ENCODE assay signal across 8 mouse cellular contexts in genomic region chr10:8715679-8716284, GRCm38 (mm10).
DNase-seq lines count a peak whose midpoint lies in the region; ATAC-seq lines count a peak whose summit lies in the region.

No protein-coding gene starts in this region.

- H3K4me2 ChIP-seq in embryonic facial prominence, embryonic 14.5 days (ENCODE audit: low read depth, low read length): no peak overlapping the region
- peak overlapping the region; percentile 43 for H3K4me2 ChIP-seq in heart, embryonic 11.5 days
- H3K4me2 ChIP-seq in kidney, embryonic 14.5 days (replicated peaks; ENCODE audit: low read depth, low read length): no peak overlapping the region
- peak overlapping the region; percentile 23; the same call in 1 of the 2 replicates for H3K4me2 ChIP-seq in limb, embryonic 13.5 days (replicated peaks)

- H3K27me3 ChIP-seq in embryonic facial prominence, embryonic 14.5 days (replicated peaks; ENCODE audit: control insufficient read depth, insufficient read depth, low read length): no peaks in the 10 kb centered on the region
- no peaks in the 10 kb centered on the region for H3K27me3 ChIP-seq in heart, embryonic 11.5 days (ENCODE audit: control insufficient read depth, insufficient read depth, low read length)
- no peaks in the 10 kb centered on the region for H3K27me3 ChIP-seq in kidney, embryonic 14.5 days (ENCODE audit: control insufficient read depth, insufficient read depth, low read length)
- H3K27me3 ChIP-seq in limb, embryonic 13.5 days: no peaks in the 10 kb centered on the region

- no peak overlapping the region for H3K9ac ChIP-seq in embryonic facial prominence, embryonic 14.5 days (ENCODE audit: low read depth, low read length)
- no peak overlapping the region for H3K9ac ChIP-seq in heart, embryonic 11.5 days (ENCODE audit: low read depth, low read length)
- H3K9ac ChIP-seq in kidney, embryonic 14.5 days (ENCODE audit: low read depth, low read length): no peak overlapping the region
- H3K9ac ChIP-seq in limb, embryonic 13.5 days: no peak overlapping the region

- H3K4me3 ChIP-seq in embryonic facial prominence, embryonic 14.5 days (ENCODE audit: low read depth, low read length): no peak overlapping the region
- H3K4me3 ChIP-seq in heart, embryonic 11.5 days (ENCODE audit: low read depth, low read length): no peak overlapping the region
- no peak overlapping the region for H3K4me3 ChIP-seq in kidney, embryonic 14.5 days (ENCODE audit: low read length)
- no peak overlapping the region for H3K4me3 ChIP-seq in limb, embryonic 13.5 days

- no peak overlapping the region for H3K27ac ChIP-seq in embryonic facial prominence, embryonic 14.5 days (replicated peaks; ENCODE audit: low read depth, low read length)
- no peak overlapping the region for H3K27ac ChIP-seq in heart, embryonic 11.5 days (ENCODE audit: low read depth, low read length)
- no peak overlapping the region for H3K27ac ChIP-seq in kidney, embryonic 14.5 days (ENCODE audit: low read depth, low read length)
- H3K27ac ChIP-seq in limb, embryonic 13.5 days: no peak overlapping the region

- H3K36me3 ChIP-seq in embryonic facial prominence, embryonic 14.5 days (ENCODE audit: control insufficient read depth, insufficient read depth, low read length): no peaks in the 10 kb centered on the region; the same call in 1 of the 2 replicates
- H3K36me3 ChIP-seq in heart, embryonic 11.5 days (ENCODE audit: control insufficient read depth, insufficient read depth, low read length): no peaks in the 10 kb centered on the region
- H3K36me3 ChIP-seq in kidney, embryonic 14.5 days (ENCODE audit: control insufficient read depth, insufficient read depth, low read length): no peaks in the 10 kb centered on the region
- H3K36me3 ChIP-seq in limb, embryonic 13.5 days: no peaks in the 10 kb centered on the region; the same call in 1 of the 2 replicates

- 16% methylated on average over 12 of the region's 12 CpGs for WGBS in embryonic facial prominence, embryonic 14.5 days
- 15% methylated on average over 12 of the region's 12 CpGs for WGBS in heart, embryonic 11.5 days (ENCODE audit: insufficient replicate concordance)
- 17% methylated on average over 12 of the region's 12 CpGs for WGBS in kidney, embryonic 14.5 days
- WGBS in limb, embryonic 13.5 days: 17% methylated on average over 12 of the region's 12 CpGs

- no peaks in the 10 kb centered on the region for H3K9me3 ChIP-seq in embryonic facial prominence, embryonic 14.5 days (ENCODE audit: control insufficient read depth, low read length)
- H3K9me3 ChIP-seq in heart, embryonic 11.5 days (replicated peaks; ENCODE audit: control insufficient read depth, low read length): no peaks in the 10 kb centered on the region
- H3K9me3 ChIP-seq in kidney, embryonic 14.5 days (ENCODE audit: control insufficient read depth, low read length): no peaks in the 10 kb centered on the region
- no peaks in the 10 kb centered on the region for H3K9me3 ChIP-seq in limb, embryonic 13.5 days

- no peaks in the 10 kb centered on the region for H3K4me1 ChIP-seq in embryonic facial prominence, embryonic 14.5 days (ENCODE audit: control insufficient read depth, insufficient read depth, low read length)
- H3K4me1 ChIP-seq in heart, embryonic 11.5 days (ENCODE audit: control insufficient read depth, insufficient read depth, low read length): no peaks in the 10 kb centered on the region
- H3K4me1 ChIP-seq in kidney, embryonic 14.5 days (ENCODE audit: control insufficient read depth, insufficient read depth, low read length): no peaks in the 10 kb centered on the region
- peaks cover 4% of the 10 kb centered on the region for H3K4me1 ChIP-seq in limb, embryonic 13.5 days

- DNase-seq in 416B (ENCODE audit: low read depth): peak; percentile 58
- DNase-seq in adrenal gland, postnatal 4 days (ENCODE audit: low spot score in 2 of 2): peak; percentile 31 to 59
- DNase-seq in embryonic facial prominence, embryonic 14.5 days (ENCODE audit: low spot score): peak; percentile 79
- peak; percentile 24 to 73 for DNase-seq in spleen, postnatal 10 days (ENCODE audit: low spot score in 2 of 2)

- ATAC-seq in embryonic facial prominence, embryonic 14.5 days (ENCODE audit: low read depth): peak; percentile 55; the same call in 1 of the 2 replicates
- ATAC-seq in heart, embryonic 11.5 days (replicated peaks; ENCODE audit: insufficient number of reproducible peaks, low FRiP score, low TSS enrichment): no peak
- peak; percentile 76; the same call in 1 of the 2 replicates for ATAC-seq in kidney, embryonic 14.5 days (ENCODE audit: low FRiP score, low TSS enrichment)
- peak; percentile 64; the same call in 1 of the 2 replicates for ATAC-seq in limb, embryonic 13.5 days (ENCODE audit: low FRiP score, low read depth)
- peak; percentile 75; the same call in 1 of the 2 replicates for ATAC-seq in monocyte, adult 5-6 weeks (replicated peaks; ENCODE audit: insufficient number of reproducible peaks, low FRiP score, low TSS enrichment, poor library complexity, severe bottlenecking)

Comparison
In these comparisons a context has a peak if more than half of its experiments do, and no peak if none do; other contexts are left out.
1. H3K4me2 ChIP-seq: peak in heart, embryonic 11.5 days (single experiment) and limb, embryonic 13.5 days (single experiment); none in embryonic facial prominence, embryonic 14.5 days (single experiment) and kidney, embryonic 14.5 days (single experiment).
2. Peak in every context shown above with its lines, with median percentiles within 50 percentile points of each other: DNase-seq.